Mouse (Mus musculus): ENCODE measurements around the gene Rtkn.

- TF ChIP-seq CTCF (IDR thresholded peaks at IDR 0.05; ENCODE audit: low read depth): no peak
- no peak for TF ChIP-seq EP300 (IDR thresholded peaks at IDR 0.05; ENCODE audit: low read depth)
Observed at GRCm38 (mm10) chr6:83115682-83116372, 19.4 kb upstream of the Rtkn start.

All from heart, postnatal 0 days (tissue).